Mouse (Mus musculus) E14TG2a.4 (cell line): ENCODE results near the gene Mlh3.

Source experiments
- CTCF ChIP-seq: conservative IDR thresholded peaks from 2 replicates; pipeline ENCODE4 v1.5.1; 2014; ENCODE audit warnings: low read length
- NANOG ChIP-seq: IDR thresholded peaks from 2 replicates; pipeline ENCODE4 v1.6.1; 2014; ENCODE audit warnings: borderline replicate concordance, low read length, mixed read lengths
- POU5F1 ChIP-seq: IDR thresholded peaks from 2 replicates; pipeline ENCODE4 v1.6.1; 2014; ENCODE audit warnings: low read length, borderline replicate concordance

- TF ChIP-seq CTCF = no peak
- TF ChIP-seq NANOG = no peak
- no peak for TF ChIP-seq POU5F1
These were observed 70.4 kb downstream of the Mlh3 start for GRCm38 (mm10) chr12:85199954-85200353.
